Mouse (Mus musculus) E14TG2a.4 (cell line): ENCODE measurements around the gene Haus4.

Experiments used
- H3K27me3 ChIP-seq: 2 replicates; pipeline ENCODE4 v1.6.1; 2014; ENCODE audit warnings: low read length, control low read depth; ENCODE audit not compliant: insufficient read depth
- H3K36me3 ChIP-seq: 2 replicates; pipeline ENCODE4 v1.6.1; 2014; ENCODE audit warnings: low read length, control low read depth; ENCODE audit not compliant: insufficient read depth
- H3K4me1 ChIP-seq: replicated peaks from 2 replicates; pipeline ENCODE4 v1.6.1; 2014; ENCODE audit warnings: low read depth, low read length, control low read depth
- H3K4me3 ChIP-seq: replicated peaks from 2 replicates; pipeline ENCODE4 v1.5.1; 2014; ENCODE audit warnings: mild to moderate bottlenecking, low read length
- H3K9me3 ChIP-seq: 2 replicates; pipeline ENCODE4 v1.6.1; 2014; ENCODE audit warnings: low read length, control low read depth
- CTCF ChIP-seq: conservative IDR thresholded peaks from 2 replicates; pipeline ENCODE4 v1.5.1; 2014; ENCODE audit warnings: low read length
- NANOG ChIP-seq: IDR thresholded peaks from 2 replicates; pipeline ENCODE4 v1.6.1; 2014; ENCODE audit warnings: borderline replicate concordance, low read length, mixed read lengths
- POU5F1 ChIP-seq: IDR thresholded peaks from 2 replicates; pipeline ENCODE4 v1.6.1; 2014; ENCODE audit warnings: low read length, borderline replicate concordance

Gene Haus4

DNA sequence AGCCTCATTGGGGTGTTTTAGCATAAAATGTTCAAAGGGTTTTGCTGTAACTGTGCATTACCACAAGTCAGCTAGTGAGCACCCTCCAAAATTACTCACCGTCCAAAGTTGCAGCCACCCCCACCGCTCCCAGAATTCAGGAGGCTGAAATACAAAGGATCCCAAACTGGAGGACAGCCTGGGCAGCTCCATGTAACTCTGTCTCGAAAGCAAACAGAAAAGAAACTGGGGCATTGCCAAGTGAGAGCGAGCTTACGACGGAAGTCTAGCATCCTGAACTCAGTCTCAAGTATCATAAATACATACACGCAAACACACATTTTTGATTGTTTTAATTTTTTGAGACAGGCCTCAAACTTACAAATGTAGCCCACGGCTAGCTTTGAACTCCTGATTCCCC is 2.9 kb upstream of the Haus4 start:
- peaks cover 9% of the 10 kb centered on the region for H3K36me3 ChIP-seq
- H3K4me1 ChIP-seq, result no peaks in the 10 kb centered on the region
- peaks cover 16% of the 10 kb centered on the region for H3K9me3 ChIP-seq
- H3K4me3 ChIP-seq, result no peak overlapping the region
- H3K27me3 ChIP-seq, result peaks cover 2% of the 10 kb centered on the region; the same call in 1 of the 2 replicates
- TF ChIP-seq CTCF, result no peak
- TF ChIP-seq NANOG, result no peak
- TF ChIP-seq POU5F1, result no peak

DNA sequence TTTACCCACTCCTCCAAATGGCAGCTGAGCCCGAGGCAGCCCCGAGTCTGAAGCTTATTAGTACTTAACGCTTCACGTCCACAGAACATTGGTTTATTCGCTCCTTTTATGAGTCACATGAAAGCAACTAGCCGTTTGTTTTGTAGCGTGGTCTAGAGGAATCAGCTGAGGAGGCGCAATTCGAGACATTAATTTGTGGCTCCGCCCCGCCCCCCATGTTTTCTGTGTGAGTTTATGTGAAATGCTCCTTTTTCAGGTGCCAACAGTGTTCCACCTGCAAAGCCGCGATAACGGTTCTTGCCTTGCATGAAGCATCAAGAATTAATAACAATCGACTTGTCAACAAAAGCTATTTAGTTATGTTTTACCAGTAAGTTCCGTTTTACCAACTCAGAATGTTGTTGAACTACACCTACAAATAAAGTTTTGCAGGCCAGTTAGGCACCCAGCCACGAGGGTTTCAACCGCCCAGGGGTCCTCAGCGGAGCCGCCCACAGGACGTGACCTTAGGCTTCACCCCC is 902 bp downstream of the Haus4 start:
- TF ChIP-seq POU5F1 (no peak), CTCF (no peak), NANOG (no peak)

DNA sequence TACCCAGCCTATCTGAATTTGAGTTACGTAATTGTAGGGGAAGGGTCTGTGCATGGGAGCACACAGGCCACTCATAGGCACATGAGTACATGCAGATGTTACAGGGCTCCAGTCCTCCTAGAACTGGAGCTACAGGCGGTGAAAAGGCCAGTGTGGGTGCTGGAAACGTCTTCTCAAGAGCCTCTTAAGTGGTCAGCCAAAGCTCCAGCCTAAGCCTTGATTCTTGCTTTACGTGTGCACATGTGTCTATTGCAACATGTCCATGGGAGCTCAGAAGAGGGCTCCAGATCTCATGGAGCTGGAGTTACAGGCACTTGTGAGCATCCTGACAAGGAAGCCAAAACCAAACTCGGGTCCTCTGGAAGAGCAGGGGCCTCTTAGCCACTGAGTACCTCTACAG is 9.7 kb downstream of the Haus4 start:
- Histone ChIP-seq H3K9me3 (peaks cover 91% of the 10 kb centered on the region), H3K36me3 (peaks cover 67% of the 10 kb centered on the region), H3K4me1 (peaks cover 3% of the 10 kb centered on the region; the same call in 1 of the 2 replicates), H3K27me3 (no peaks in the 10 kb centered on the region), H3K4me3 (no peak overlapping the region)
- TF ChIP-seq POU5F1, result no peak
- TF ChIP-seq CTCF, result no peak
- TF ChIP-seq NANOG, result no peak

More for the DNA sequence above, 902 bp downstream of the Haus4 start:
- Histone ChIP-seq H3K9me3 (peaks cover 54% of the 10 kb centered on the region), H3K4me3 (peak overlapping the region; percentile 82), H3K27me3 (no peaks in the 10 kb centered on the region; the same call in 1 of the 2 replicates), H3K36me3 (peaks cover 47% of the 10 kb centered on the region), H3K4me1 (no peaks in the 10 kb centered on the region)

DNA sequence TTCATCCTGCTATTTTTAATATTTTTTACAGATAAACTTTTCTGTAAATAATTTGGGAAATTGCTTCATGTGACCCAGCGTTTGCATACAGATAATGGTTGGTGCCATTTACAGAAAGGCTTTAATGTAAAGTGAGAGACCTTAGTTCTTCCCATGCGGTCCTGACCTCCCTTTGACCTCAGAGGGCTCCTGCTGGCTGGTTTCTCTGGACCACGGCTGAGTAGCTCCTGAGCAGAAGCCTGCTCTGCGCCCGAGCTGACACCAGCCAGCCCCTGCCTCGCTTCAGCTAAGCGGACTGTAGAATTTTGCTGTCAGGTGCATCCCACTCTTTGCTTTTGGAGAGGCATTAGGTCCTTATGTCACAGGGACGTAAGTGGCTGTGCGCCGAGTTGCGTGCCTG is 13.6 kb downstream of the Haus4 start:
- Histone ChIP-seq H3K36me3 (peaks cover 37% of the 10 kb centered on the region), H3K27me3 (no peaks in the 10 kb centered on the region), H3K9me3 (peaks cover 51% of the 10 kb centered on the region), H3K4me1 (peaks cover 3% of the 10 kb centered on the region; the same call in 1 of the 2 replicates), H3K4me3 (no peak overlapping the region)
- TF ChIP-seq POU5F1, result no peak
- no peak for TF ChIP-seq CTCF
- TF ChIP-seq NANOG, result no peak

DNA sequence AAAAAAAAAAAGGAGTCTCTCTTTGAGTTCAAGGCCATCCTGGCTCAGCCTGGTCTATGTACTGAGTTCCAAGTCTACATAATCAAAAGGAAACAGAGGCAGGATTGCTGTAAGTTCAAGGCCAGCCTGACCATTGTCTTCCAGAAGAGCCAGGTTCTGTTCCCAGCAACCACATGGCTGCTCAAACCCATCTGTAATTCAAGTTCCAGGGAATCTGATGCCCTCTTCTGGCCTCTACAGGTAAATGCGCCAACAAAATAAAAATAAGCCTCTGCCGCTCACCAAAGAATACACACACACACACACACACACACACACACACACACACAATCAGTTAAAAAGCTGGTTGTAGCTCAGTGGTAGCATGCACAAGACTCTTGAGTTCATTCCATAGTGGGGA is 15.8 kb downstream of the Haus4 start:
- H3K9me3 ChIP-seq, result peaks cover 29% of the 10 kb centered on the region
- peaks cover 21% of the 10 kb centered on the region for H3K36me3 ChIP-seq
- no peak overlapping the region for H3K4me3 ChIP-seq
- no peaks in the 10 kb centered on the region for H3K27me3 ChIP-seq
- TF ChIP-seq CTCF (peak; percentile 19; the same call in 1 of the 2 replicates), NANOG (no peak)
- peaks cover 3% of the 10 kb centered on the region; the same call in 1 of the 2 replicates for H3K4me1 ChIP-seq

DNA sequence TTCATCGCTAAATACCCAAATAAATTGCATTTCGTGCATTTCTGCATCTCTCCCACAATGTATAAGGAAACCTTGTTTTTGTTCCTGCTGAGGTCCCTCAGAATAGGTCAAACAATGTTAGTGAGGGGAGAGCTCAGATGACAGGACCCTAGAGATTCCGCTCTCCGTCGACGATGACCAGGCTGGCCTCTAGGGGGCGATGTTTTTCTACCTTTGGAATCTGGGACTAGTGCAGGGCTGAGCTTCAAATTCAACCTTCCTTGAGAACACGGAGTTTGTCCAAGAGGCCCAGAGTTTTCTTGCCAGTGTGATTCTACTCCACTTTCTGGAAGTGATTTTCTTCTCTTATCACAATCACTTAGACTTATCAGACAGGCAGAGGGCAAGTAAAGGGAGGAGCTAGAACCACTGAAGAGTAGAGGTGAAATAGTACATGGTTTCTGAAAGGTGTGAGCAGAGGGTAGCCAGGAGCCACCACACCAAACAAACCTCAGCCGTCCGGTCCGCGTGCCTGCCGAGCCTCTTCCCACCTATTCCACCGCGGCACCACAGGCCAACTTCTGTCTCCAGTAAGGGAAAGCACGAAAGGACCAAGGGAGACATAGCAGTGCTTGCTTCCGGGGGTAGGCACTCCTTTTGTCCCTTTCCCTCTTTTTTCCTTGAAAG is 25.8 kb downstream of the Haus4 start:
- H3K4me3 ChIP-seq, result no peak overlapping the region
- H3K4me1 ChIP-seq, result peaks cover 19% of the 10 kb centered on the region
- H3K36me3 ChIP-seq, result no peaks in the 10 kb centered on the region
- no peaks in the 10 kb centered on the region; the same call in 1 of the 2 replicates for H3K9me3 ChIP-seq
- TF ChIP-seq CTCF, result peak; percentile 85
- no peak for TF ChIP-seq POU5F1
- H3K27me3 ChIP-seq, result peaks cover 7% of the 10 kb centered on the region; the same call in 1 of the 2 replicates

DNA sequence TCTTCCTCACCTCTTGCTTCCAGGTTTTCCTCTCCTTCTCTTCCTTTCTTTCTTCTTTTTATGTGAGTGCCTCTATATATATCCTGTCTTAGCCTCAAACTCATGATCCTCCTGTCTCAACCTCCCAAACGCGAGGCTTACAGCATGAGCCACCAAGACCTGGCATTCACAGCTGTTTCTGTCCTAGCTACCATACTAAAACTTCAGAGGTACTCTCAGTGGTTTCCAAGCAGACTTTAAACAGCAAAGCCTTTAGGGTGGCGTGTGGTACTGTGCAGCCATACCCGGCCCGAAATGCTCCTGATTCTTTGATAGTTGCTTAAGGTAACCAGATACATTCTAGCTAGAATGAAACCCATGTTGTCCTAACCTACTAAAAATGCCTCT is 26.4 kb downstream of the Haus4 start:
- peaks cover 19% of the 10 kb centered on the region for H3K4me1 ChIP-seq
- H3K4me3 ChIP-seq, result no peak overlapping the region
- no peaks in the 10 kb centered on the region for H3K36me3 ChIP-seq
- TF ChIP-seq CTCF (no peak), NANOG (no peak), POU5F1 (no peak)
- peaks cover 7% of the 10 kb centered on the region; the same call in 1 of the 2 replicates for H3K27me3 ChIP-seq
- H3K9me3 ChIP-seq, result no peaks in the 10 kb centered on the region; the same call in 1 of the 2 replicates

DNA sequence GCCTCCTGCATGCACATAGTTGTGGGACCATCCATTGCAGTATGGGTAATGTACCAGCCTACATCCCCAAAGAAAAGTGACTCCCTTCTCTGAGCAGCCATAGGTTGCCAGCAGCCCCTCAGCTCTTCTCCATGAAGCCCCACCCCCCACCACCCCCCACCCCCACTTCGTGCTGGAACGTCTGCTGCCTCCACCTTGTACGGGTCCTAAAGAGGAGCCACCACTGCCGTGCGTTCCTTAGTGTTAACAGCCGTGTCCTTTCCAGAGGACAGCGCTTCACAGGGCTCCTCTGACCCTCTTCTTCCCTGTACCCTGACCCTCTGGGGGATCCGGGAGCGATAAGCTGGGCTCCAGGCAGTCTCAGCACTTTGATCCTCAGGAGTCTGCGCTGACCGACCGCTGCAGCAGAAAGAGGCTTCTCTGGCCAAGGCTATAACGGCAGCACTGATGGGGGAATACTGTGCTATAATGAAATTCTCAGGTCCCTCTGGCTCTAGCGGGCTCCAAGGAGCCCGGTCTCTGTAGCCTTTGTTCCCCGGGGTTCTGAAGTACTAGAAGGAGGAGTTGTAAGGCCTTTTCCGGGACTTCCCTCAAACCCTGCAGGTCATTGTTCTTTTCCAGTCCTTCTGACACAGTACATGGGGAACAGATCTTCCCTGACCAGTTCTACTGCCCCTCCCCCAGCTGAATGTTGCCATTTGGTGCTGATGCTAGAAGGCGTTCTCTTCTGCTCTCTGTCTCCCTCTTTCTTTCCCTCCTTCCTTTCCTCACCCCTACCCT is 27.0 kb downstream of the Haus4 start:
- H3K27me3 ChIP-seq, result peaks cover 7% of the 10 kb centered on the region; the same call in 1 of the 2 replicates
- peak overlapping the region; percentile 48 for H3K4me3 ChIP-seq
- TF ChIP-seq POU5F1 (no peak), CTCF (no peak), NANOG (no peak)
- H3K4me1 ChIP-seq, result peaks cover 19% of the 10 kb centered on the region
- H3K36me3 ChIP-seq, result no peaks in the 10 kb centered on the region
- H3K9me3 ChIP-seq, result no peaks in the 10 kb centered on the region; the same call in 1 of the 2 replicates
